Mouse (Mus musculus) hindbrain, embryonic 16.5 days (tissue): ENCODE measurements at regions not wholly inside any gene's neighbourhood (a gene's known extent, or its start where the extent isn't known, plus 50 kb on each side); places are given as distances from the start of the nearest gene placed in this dataset.

Experiments
- ATAC-seq: fragments of 200-750 bp; cut with Nextera tagmentation; 2 replicates; pipeline ENCODE4 v1.8.0; 2017; ENCODE audit warnings: moderate TSS enrichment, moderate library complexity
- H3K27ac ChIP-seq: fragments of 300-500 bp; sonication (generic); 2 replicates; pipeline ENCODE4 v1.5.1; 2014; ENCODE audit warnings: low read depth, mild to moderate bottlenecking, control low read depth, low read length, moderate library complexity
- H3K27me3 ChIP-seq: fragments of 300-500 bp; sonication (generic); replicated peaks from 2 replicates; pipeline ENCODE4 v1.6.1; 2014; ENCODE audit warnings: low read length; ENCODE audit not compliant: control insufficient read depth, insufficient read depth
- H3K36me3 ChIP-seq: fragments of 300-500 bp; sonication (generic); 2 replicates; pipeline ENCODE4 v1.6.1; 2014; ENCODE audit warnings: mild to moderate bottlenecking, low read length, moderate library complexity, mixed read lengths; ENCODE audit not compliant: control insufficient read depth, insufficient read depth
- H3K4me1 ChIP-seq: fragments of 300-500 bp; sonication (generic); 2 replicates; pipeline ENCODE4 v1.6.1; 2014; ENCODE audit warnings: low read depth, low read length; ENCODE audit not compliant: control insufficient read depth, insufficient read depth
- H3K4me2 ChIP-seq: fragments of 300-500 bp; sonication (generic); 2 replicates; pipeline ENCODE4 v1.6.1; 2014; ENCODE audit warnings: mild to moderate bottlenecking, low read length, control low read depth, moderate library complexity
- H3K4me3 ChIP-seq: fragments of 300-500 bp; sonication (generic); 2 replicates; pipeline ENCODE4 v1.5.1; 2014; ENCODE audit warnings: mild to moderate bottlenecking, low read length, control low read depth, moderate library complexity
- H3K9ac ChIP-seq: fragments of 300-500 bp; sonication (generic); 2 replicates; pipeline ENCODE4 v1.6.1; 2014; ENCODE audit warnings: low read depth, mild to moderate bottlenecking, control low read depth, low read length, moderate library complexity
- H3K9me3 ChIP-seq: fragments of 300-500 bp; sonication (generic); 2 replicates; pipeline ENCODE4 v1.6.1; 2014; ENCODE audit warnings: mild to moderate bottlenecking, low read length, moderate library complexity; ENCODE audit not compliant: control insufficient read depth
- WGBS: fragments of 180-500 bp; shearing (Covaris S2); extraction: QIAGEN DNeasy Blood & Tissue Kit; methylation state at CpG from one replicate; pipeline ENCODE4 v1.1.7; 2014; 5-methylcytosine and 5-hydroxymethylcytosine counted together

- H3K4me2 ChIP-seq, result no peak overlapping the region
These were observed 1291.9 kb downstream of the Efna5 start for GRCm38 (mm10) chr17:61589255-61589654.

GRCm38 (mm10) chr17:61578895-61579294 is 1302.2 kb downstream of the Efna5 start:
- H3K9me3 ChIP-seq, result no peaks in the 10 kb centered on the region
- no peak overlapping the region for H3K27ac ChIP-seq
- no peaks in the 10 kb centered on the region for H3K27me3 ChIP-seq
- no peak for ATAC-seq
- WGBS, result 67% methylated on average over 3 of the region's 3 CpGs
- H3K4me3 ChIP-seq, result no peak overlapping the region
- no peaks in the 10 kb centered on the region for H3K36me3 ChIP-seq
- H3K9ac ChIP-seq, result no peak overlapping the region
- no peak overlapping the region for H3K4me2 ChIP-seq
- no peaks in the 10 kb centered on the region for H3K4me1 ChIP-seq

More at GRCm38 (mm10) chr17:61589255-61589654, 1291.9 kb downstream of the Efna5 start:
- 70% methylated on average over 2 of the region's 2 CpGs for whole genome bisulfite sequencing
- no peak for ATAC-seq
- Histone ChIP-seq H3K27me3 (no peaks in the 10 kb centered on the region), H3K27ac (no peak overlapping the region), H3K9me3 (no peaks in the 10 kb centered on the region; the same call in 1 of the 2 replicates), H3K4me1 (no peaks in the 10 kb centered on the region), H3K36me3 (no peaks in the 10 kb centered on the region), H3K4me3 (no peak overlapping the region), H3K9ac (no peak overlapping the region)

GRCm38 (mm10) chr17:61570933-61571332 is 1310.2 kb downstream of the Efna5 start:
- ATAC-seq, result no peak
- H3K27ac ChIP-seq, result no peak overlapping the region
- no peaks in the 10 kb centered on the region for H3K36me3 ChIP-seq
- no peak overlapping the region for H3K4me3 ChIP-seq
- no peak overlapping the region for H3K4me2 ChIP-seq
- no peaks in the 10 kb centered on the region for H3K9me3 ChIP-seq
- 43% methylated on average over 3 of the region's 3 CpGs for WGBS
- no peaks in the 10 kb centered on the region for H3K4me1 ChIP-seq
- no peak overlapping the region for H3K9ac ChIP-seq
- no peaks in the 10 kb centered on the region for H3K27me3 ChIP-seq
